Mouse (Mus musculus): ENCODE measurements at regions not wholly inside any gene's neighbourhood (a gene's known extent, or its start where the extent isn't known, plus 50 kb on each side); places are given as distances from the start of the nearest gene placed in this dataset.

DNA sequence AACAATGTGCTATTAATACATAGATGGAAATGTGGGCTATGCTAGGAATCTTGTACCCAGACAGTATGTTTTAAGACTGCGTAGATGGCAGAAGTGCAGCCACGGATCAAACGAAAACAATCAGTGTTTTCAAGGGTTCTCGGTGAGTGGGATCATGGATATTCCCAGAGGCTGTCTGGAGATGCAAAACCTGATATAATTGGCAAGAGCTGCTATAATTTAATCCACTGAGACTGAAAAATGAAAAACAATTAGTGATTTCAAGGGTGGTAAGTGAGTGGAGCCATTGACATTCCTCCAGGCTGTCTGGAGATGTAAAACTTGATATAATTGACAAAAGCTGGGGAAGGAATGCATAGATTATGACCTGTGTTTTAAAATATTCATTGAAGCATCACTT lies 545.5 kb upstream of the Api5 start:
- no peak for DNase-seq

- peak; percentile 2 to 6 for DNase-seq
Measured at GRCm38 (mm10) chr2:94963520-94963919, 525.6 kb upstream of the Api5 start.

DNA sequence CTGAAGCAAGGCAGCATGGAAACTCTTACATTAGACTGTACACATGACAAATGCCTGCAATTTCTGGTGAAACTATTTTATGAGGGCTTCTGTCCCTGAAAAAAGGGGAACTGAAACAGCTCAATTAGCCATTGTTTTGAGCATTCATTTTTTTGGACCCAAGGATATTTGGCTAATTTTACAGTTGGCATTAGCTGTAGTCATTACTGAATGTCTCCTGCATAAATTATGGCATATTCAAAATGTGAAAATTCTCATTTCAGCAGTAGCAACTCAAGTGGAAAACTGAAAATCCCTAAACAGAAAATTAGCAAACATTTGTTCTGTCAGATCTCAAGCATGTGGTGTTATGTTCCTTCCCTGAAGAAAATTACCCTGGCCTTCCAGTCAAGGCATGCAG lies 507.7 kb upstream of the Api5 start:
- no peak for DNase-seq

DNA sequence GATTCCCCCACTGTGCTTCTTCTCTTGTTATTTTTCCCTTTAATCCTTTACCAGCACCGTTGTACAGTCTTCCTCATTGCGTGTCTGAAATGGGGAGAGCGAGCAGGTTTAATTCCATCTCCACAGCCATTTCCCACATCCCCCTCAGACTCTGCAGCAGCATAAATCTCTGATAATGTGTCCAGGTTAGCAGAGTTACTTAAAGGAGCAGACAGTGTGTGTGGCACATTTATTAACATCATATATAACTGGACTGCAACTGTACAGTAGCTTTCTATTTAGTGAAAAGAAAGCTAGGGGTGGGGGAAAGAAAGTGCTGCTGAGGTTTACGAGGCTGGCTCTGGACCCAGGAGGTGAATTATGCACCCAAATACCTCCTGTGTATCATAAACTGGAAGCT lies 494.2 kb upstream of the Api5 start:
- DNase-seq = no peak

DNA sequence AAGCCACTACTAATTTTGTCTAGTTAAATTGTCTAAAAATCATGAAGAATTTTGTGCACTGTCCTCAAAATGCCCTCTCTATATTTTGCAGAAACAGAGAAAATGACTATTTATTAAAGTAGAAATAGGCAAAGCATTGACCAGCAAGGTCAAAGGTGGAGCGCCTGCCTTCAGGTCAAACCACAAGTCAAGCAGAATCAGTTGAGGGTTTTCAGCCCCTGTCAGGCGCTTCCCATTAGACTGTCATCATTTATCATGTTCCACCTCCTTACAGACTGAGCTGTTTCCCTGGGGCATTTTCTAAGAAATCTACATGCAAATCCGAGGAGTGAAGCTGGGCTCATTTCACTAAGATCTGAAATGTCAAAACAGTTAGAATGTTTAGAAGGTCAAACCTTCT lies 481.4 kb upstream of the Api5 start:
- DNase-seq = no peak

- no peak for DNase-seq
Measured at GRCm38 (mm10) chr2:94918062-94918461, 480.1 kb upstream of the Api5 start.

GRCm38 (mm10) chr2:94901580-94901979 lies 463.6 kb upstream of the Api5 start:
- no peak for DNase-seq
